Mouse (Mus musculus) hindbrain, embryonic 11.5 days (tissue): Measurements from ENCODE around the gene Sec1. TPM values are rescaled to one million over a fixed set of nuclear protein-coding genes. Genes with fewer than 3 reads are reported as not detected.

ENCODE experiments used
- ATAC-seq: fragments of 200-750 bp; cut with Nextera tagmentation; 2 replicates; pipeline ENCODE4 v1.8.0; 2017; ENCODE audit warnings: mild to moderate bottlenecking, moderate TSS enrichment, moderate library complexity; ENCODE audit not compliant: low FRiP score
- DNase-seq: peaks from one replicate; pipeline ENCODE4 v3.0.0-alpha.2; 2015; ENCODE audit warnings: low spot score
- H3K27ac ChIP-seq: fragments of 300-500 bp; sonication (generic); 2 replicates; pipeline ENCODE4 v1.5.1; 2014; ENCODE audit warnings: mild to moderate bottlenecking, low read depth, low read length
- H3K27me3 ChIP-seq: fragments of 300-500 bp; sonication (generic); 2 replicates; pipeline ENCODE4 v1.6.1; 2014; ENCODE audit warnings: mild to moderate bottlenecking, low read length, moderate library complexity, mixed read lengths; ENCODE audit not compliant: control insufficient read depth, insufficient read depth
- H3K36me3 ChIP-seq: fragments of 300-500 bp; sonication (generic); 2 replicates; pipeline ENCODE4 v1.6.1; 2014; ENCODE audit warnings: mild to moderate bottlenecking, low read length, moderate library complexity, mixed read lengths; ENCODE audit not compliant: control insufficient read depth, insufficient read depth
- H3K4me1 ChIP-seq: fragments of 300-500 bp; sonication (generic); replicated peaks from 2 replicates; pipeline ENCODE4 v1.6.1; 2014; ENCODE audit warnings: low read length, mixed read lengths; ENCODE audit not compliant: control insufficient read depth, insufficient read depth
- H3K4me2 ChIP-seq: fragments of 300-500 bp; sonication (generic); replicated peaks from 2 replicates; pipeline ENCODE4 v1.6.1; 2014; ENCODE audit warnings: mild to moderate bottlenecking, low read depth, low read length
- H3K4me3 ChIP-seq: fragments of 300-500 bp; sonication (generic); 2 replicates; pipeline ENCODE4 v1.5.1; 2014; ENCODE audit warnings: low read depth, low read length
- H3K9ac ChIP-seq: fragments of 300-500 bp; sonication (generic); 2 replicates; pipeline ENCODE4 v1.6.1; 2014; ENCODE audit warnings: low read depth, low read length
- H3K9me3 ChIP-seq: fragments of 300-500 bp; sonication (generic); 2 replicates; pipeline ENCODE4 v1.6.1; 2016; ENCODE audit warnings: low read length; ENCODE audit not compliant: control insufficient read depth
- WGBS: fragments of 180-500 bp; shearing (Covaris S2); extraction: QIAGEN DNeasy Blood & Tissue Kit; methylation state at CpG from one replicate; pipeline ENCODE4 v1.1.7; 2014; 5-methylcytosine and 5-hydroxymethylcytosine counted together
- polyA plus RNA-seq: library from polyadenylated mRNA; unstranded; fragments of >200 nt; fragmentation: Nextera tagmentation; extraction: Ambion mirVana; gene quantifications from 2 replicates; pipeline ENCODE4 v1.2.1, GENCODE M21; 2014

Gene Sec1
- polyA plus RNA-seq, 1 experiment from 2014 or later, result 0.29 TPM

DNA sequence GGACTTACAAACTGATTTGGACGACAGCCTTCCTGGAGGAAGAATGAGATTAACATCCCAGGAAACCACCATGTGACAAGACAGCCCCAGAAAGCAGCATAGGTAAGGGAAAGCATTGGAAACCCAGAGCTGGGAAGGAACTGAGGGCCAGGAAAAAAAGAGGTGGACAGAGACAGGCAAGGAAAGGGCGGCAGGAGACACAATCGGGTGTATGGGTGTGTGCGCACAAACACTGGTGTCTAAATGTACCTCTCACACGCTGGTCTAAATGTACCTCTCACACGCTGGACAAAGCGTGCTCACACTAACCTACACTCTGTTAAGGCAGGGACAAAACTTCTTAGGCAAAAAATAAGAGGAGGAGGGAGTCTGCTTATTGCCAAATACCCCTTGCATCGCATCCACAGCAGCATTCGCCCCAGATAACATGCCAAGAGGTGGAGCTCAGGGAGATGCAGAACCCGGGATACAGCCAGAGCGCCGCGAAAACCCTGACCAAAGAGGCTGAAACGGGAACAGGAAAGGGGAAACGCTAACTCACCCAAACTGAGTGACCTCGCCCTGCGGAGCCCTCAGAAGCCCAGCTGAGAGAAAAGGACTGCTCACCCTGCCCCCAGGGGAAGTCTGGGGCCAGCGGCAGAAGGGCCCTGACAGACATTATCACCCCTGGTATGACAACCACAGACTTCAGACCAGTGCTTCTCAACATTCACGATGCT lies 21.7 kb upstream of the Sec1 start:
- DNase-seq (no peak), ATAC-seq (no peak)
- Histone ChIP-seq H3K36me3 (peaks cover 15% of the 10 kb centered on the region), H3K27ac (peak overlapping the region; percentile 34; the same call in 1 of the 2 replicates), H3K4me2 (peak overlapping the region; percentile 86), H3K4me3 (peak overlapping the region; percentile 65), H3K4me1 (peaks cover 17% of the 10 kb centered on the region), H3K9me3 (no peaks in the 10 kb centered on the region), H3K27me3 (no peaks in the 10 kb centered on the region), H3K9ac (0 out of 2 replicates have a peak overlapping the region, but pooled peaks have one; percentile 17)
- 87% methylated on average over 19 of the region's 19 CpGs for WGBS

DNA sequence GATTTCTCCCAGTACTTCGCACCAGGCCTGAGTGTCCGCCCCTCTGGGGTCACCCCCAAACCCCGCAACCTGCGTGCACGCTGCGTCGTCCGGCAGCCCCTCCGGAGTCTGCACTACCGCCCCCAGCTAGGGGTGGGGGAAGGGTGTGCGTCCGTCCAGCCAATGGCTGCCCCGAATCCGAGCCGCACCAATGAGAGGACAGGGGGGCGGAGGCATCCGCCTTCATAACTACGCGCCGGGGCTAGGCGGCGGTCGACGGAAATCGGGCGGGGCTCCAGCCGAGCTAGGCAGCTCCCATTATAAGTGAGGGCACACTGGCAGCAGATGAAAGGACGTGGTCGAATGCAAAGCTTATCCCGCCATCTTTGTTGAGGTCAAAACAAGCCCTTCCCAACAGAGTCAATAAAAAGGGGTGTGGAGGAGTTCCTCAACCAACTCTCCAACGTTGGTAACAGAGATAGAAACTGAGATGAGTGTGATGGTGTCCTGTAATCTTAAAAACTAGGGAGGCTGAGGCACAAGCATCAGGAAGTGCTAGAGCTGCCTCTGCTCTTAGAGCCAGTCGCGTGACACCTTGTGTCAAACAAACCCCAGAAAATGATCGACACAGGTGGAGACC lies 21.0 kb upstream of the Sec1 start, which contains the start of gene Rpl18:
TSS of gene Rpl18 (plus strand) at position 368 of the 619 bp plus-strand sequence.
- H3K4me1 ChIP-seq, result peaks cover 17% of the 10 kb centered on the region
- WGBS, result 8% methylated on average over 34 of the region's 34 CpGs
- ATAC-seq (peak; percentile 91), DNase-seq (peak; percentile 95)
- peak within 1 kb of the TSS; percentile 65 for H3K4me3 ChIP-seq
- peak within 1 kb of the TSS; percentile 71 for H3K9ac ChIP-seq
- peaks cover 16% of the 10 kb centered on the region for H3K36me3 ChIP-seq
- H3K4me2 ChIP-seq, result peak within 1 kb of the TSS; percentile 86
- peak within 1 kb of the TSS; percentile 34; the same call in 1 of the 2 replicates for H3K27ac ChIP-seq
- H3K27me3 ChIP-seq, result no peaks in the 10 kb centered on the region
- H3K9me3 ChIP-seq, result no peaks in the 10 kb centered on the region

DNA sequence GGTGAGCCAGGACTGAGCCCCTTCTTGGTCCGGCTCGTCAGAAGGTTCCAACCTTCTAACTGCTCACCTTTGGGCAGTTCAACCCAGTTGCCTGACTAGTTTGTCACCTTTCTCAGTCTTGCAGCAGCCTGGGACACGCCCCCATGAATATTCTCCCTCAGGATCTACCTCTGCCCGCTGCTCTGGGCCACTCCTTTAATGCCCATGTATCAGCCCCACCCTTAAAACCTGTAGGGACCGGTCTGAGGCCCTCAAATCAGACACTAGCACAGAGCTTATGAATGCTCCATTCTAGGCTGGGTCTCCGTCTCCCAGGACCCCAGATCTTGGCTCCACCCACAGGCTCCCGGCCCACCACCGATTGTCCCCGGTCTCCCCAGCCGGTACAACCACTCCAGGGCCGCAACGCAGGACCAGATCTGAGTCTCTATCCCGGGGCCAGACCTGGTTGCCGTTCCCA lies 20.5 kb upstream of the Sec1 start:
- H3K4me2 ChIP-seq, result peak overlapping the region; percentile 86
- peaks cover 21% of the 10 kb centered on the region for H3K4me1 ChIP-seq
- ATAC-seq (peak; percentile 61; the same call in 1 of the 2 replicates), DNase-seq (no peak)
- peak overlapping the region; percentile 71 for H3K9ac ChIP-seq
- WGBS, result 9% methylated on average over 14 of the region's 14 CpGs
- H3K27me3 ChIP-seq, result no peaks in the 10 kb centered on the region
- peak overlapping the region; percentile 65 for H3K4me3 ChIP-seq
- no peaks in the 10 kb centered on the region for H3K9me3 ChIP-seq
- peaks cover 13% of the 10 kb centered on the region for H3K36me3 ChIP-seq
- no peak overlapping the region for H3K27ac ChIP-seq

DNA sequence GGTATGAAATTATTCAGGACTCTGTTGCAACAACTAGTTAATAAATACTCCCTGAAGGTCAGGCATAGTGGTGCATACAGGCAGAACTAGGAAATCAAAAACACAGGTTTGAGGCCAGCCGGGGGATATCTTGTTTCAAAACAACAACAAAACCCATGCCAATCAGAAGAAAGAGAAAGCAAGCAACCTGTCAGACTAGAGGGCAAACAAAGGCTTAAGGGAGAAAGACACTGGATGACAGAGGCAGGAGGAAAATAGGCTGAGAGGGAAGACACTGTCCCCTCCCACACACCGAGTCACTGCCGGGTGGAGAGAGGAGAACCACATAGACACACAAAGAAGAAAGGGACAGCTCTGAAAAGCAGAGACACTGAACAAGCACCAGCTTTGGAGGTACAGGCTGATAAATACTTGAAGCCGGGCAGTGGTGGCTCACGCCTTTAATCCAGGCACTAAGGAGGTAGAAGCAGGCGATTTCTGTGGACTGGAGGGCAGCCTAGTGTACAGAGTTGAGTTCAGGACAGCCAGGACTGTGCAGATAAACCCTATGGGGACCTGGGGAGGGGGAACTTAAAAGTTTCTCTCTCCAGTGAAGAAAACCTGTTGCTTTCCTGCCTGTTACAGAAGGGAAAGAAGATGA lies 19.8 kb upstream of the Sec1 start:
- Histone ChIP-seq H3K36me3 (peaks cover 13% of the 10 kb centered on the region), H3K27ac (no peak overlapping the region), H3K9me3 (no peaks in the 10 kb centered on the region), H3K9ac (no peak overlapping the region), H3K27me3 (no peaks in the 10 kb centered on the region), H3K4me2 (peak overlapping the region; percentile 86), H3K4me3 (peak overlapping the region; percentile 65), H3K4me1 (peaks cover 23% of the 10 kb centered on the region)
- ATAC-seq (no peak), DNase-seq (no peak)
- 84% methylated on average over 6 of the region's 6 CpGs for WGBS

DNA sequence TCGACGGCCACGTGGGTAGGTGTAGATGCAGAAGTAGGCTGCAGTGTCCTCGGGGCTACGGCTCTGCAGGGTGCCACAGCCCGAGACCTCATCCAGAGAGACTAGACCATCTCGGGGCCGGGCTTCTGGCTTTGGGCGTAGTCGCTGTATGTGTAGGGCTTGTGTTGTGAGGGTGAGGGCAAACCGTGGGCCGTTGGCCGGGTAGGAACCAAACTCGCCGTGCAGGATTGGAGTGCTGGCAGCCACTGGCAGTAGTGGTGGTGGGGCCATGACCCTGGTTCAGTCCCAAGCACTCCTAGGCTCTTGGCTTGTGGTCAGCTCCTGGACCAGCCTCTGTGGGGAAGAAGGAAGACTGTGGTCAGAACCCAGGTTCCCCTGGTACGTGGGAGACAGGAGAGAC lies 19.2 kb upstream of the Sec1 start:
- H3K36me3 ChIP-seq, result peaks cover 13% of the 10 kb centered on the region
- ATAC-seq (no peak), DNase-seq (no peak)
- no peak overlapping the region for H3K27ac ChIP-seq
- H3K4me3 ChIP-seq, result no peak overlapping the region
- no peak overlapping the region for H3K4me2 ChIP-seq
- 95% methylated on average over 16 of the region's 16 CpGs for WGBS
- no peak overlapping the region for H3K9ac ChIP-seq
- H3K27me3 ChIP-seq, result no peaks in the 10 kb centered on the region
- H3K9me3 ChIP-seq, result no peaks in the 10 kb centered on the region
- peaks cover 25% of the 10 kb centered on the region for H3K4me1 ChIP-seq

DNA sequence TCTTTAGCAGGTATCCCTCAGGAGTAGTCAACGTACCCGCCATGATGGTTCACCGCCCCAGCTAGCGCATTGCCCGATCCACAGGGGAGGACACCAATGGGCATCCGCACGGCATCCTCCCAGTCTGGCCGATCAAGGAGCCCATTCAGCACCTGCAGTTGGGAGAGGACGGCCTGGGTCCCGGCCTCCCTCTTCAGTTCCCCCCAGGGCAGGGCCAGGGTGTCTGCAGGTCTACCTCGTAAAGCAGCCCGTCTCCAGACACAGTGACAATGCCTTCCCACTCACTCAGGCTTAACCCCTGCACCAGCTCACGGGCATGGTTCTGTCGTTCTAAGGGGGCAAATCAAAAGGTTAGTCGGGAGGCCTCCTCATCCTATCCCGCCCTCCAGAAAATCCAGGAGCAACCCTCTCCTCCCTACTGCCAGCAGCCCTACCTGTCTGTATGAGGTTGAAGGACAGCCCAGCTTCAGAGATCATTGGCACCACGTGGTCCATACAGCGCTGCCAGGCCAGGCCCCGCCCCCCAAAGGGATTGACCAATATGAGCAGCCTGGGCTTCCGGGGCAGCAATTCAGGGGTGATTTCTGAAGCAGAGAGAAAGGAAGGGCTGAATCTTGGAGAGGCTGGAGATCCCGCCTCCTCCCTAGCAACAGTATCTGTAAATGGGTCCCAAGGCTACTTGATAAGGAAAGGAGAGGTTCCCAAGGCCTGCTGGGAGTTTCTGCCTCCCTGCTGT lies 18.0 kb upstream of the Sec1 start:
- H3K4me2 ChIP-seq, result no peak overlapping the region
- peaks cover 36% of the 10 kb centered on the region for H3K4me1 ChIP-seq
- H3K36me3 ChIP-seq, result peaks cover 13% of the 10 kb centered on the region
- no peak overlapping the region for H3K27ac ChIP-seq
- no peaks in the 10 kb centered on the region for H3K27me3 ChIP-seq
- no peak overlapping the region for H3K9ac ChIP-seq
- ATAC-seq (no peak), DNase-seq (no peak)
- no peak overlapping the region for H3K4me3 ChIP-seq
- WGBS, result 91% methylated on average over 20 of the region's 21 CpGs
- no peaks in the 10 kb centered on the region for H3K9me3 ChIP-seq

DNA sequence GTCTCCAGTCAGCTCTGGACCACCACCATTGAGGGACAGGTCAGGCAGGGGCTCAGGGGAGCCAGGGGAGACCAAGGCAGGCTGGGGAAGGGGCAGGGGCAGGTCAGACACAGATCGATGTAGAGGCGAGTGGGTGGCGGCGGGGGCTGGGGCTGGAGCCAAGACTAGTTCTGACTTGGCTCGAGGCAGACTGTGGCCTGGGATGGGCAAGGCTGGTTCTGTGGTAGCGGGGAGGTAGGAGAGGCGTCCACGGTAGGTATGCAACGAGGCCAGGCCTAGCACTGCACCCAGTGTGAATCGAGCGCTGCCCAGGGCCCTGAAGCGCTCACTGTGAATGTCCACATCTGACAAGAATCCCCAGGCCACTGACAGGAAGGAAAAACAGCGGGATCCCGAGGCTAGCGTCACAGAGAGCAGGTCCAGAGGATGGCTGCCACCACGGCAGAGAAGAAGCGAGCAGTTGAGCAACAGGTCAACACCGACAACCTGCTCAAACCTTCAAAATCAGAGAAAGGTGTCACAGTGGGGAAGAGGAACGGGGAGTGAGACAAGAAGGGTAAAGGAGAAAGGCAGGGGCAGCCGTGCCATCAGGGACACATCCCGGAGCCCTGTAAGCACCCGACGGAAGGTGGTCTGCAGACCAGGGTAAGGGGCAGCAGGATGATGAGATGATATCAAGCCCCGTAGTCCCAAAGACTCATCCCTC lies 17.3 kb upstream of the Sec1 start:
- no peak for DNase-seq
- H3K9me3 ChIP-seq, result no peaks in the 10 kb centered on the region
- no peaks in the 10 kb centered on the region for H3K27me3 ChIP-seq
- peaks cover 36% of the 10 kb centered on the region for H3K4me1 ChIP-seq
- H3K36me3 ChIP-seq, result peaks cover 13% of the 10 kb centered on the region
- ATAC-seq, result no peak
- no peak overlapping the region for H3K4me2 ChIP-seq
- no peak overlapping the region for H3K27ac ChIP-seq
- no peak overlapping the region for H3K9ac ChIP-seq
- H3K4me3 ChIP-seq, result no peak overlapping the region
- whole genome bisulfite sequencing, result 89% methylated on average over 24 of the region's 24 CpGs
